Mouse (Mus musculus): Measurements from ENCODE around the gene Prkce. TPM values are rescaled to one million over a fixed set of nuclear protein-coding genes. Genes with fewer than 3 reads are reported as not detected.

Prkce gene
- polyA plus RNA-seq, 1 experiment from 2014 or later: 9.4 TPM

GRCm38 (mm10) chr17:86499359-86500045 is 331.9 kb downstream of the Prkce start:
- Histone ChIP-seq H3K27ac (peak overlapping the region; percentile 80), H3K4me3 (no peak overlapping the region), H3K36me3 (peaks cover 15% of the 10 kb centered on the region), H3K4me1 (peaks cover 22% of the 10 kb centered on the region), H3K27me3 (ENCODE audit: insufficient read depth, poor library complexity, severe bottlenecking) (no peaks in the 10 kb centered on the region), H3K9me3 (no peaks in the 10 kb centered on the region)
- WGBS: 59% methylated on average over 15 of the region's 15 CpGs
- no peak for DNase-seq (ENCODE audit: low spot score)

GRCm38 (mm10) chr17:86501393-86501792 is 333.8 kb downstream of the Prkce start:
- Histone ChIP-seq H3K27me3 (ENCODE audit: insufficient read depth, poor library complexity, severe bottlenecking) (no peaks in the 10 kb centered on the region), H3K4me1 (peaks cover 18% of the 10 kb centered on the region), H3K36me3 (peaks cover 12% of the 10 kb centered on the region), H3K9me3 (no peaks in the 10 kb centered on the region), H3K27ac (no peak overlapping the region), H3K4me3 (no peak overlapping the region)
- 80% methylated on average over 4 of the region's 4 CpGs for WGBS
- DNase-seq (ENCODE audit: low spot score): no peak

GRCm38 (mm10) chr17:86503208-86503897 is 335.8 kb downstream of the Prkce start:
- DNase-seq (ENCODE audit: low spot score): no peak
- WGBS: 82% methylated on average over 9 of the region's 9 CpGs
- Histone ChIP-seq H3K9me3 (no peaks in the 10 kb centered on the region), H3K27ac (no peak overlapping the region), H3K4me1 (peaks cover 34% of the 10 kb centered on the region), H3K36me3 (peaks cover 10% of the 10 kb centered on the region), H3K4me3 (no peak overlapping the region), H3K27me3 (ENCODE audit: insufficient read depth, poor library complexity, severe bottlenecking) (no peaks in the 10 kb centered on the region)

- 93% methylated on average over 8 of the region's 8 CpGs for WGBS
Measured at GRCm38 (mm10) chr17:86505183-86505631, 337.6 kb downstream of the Prkce start, which contains the start of gene Gm10309. Gm10309 (minus strand) TSS chr17:86505232.

GRCm38 (mm10) chr17:86506881-86507280 is 339.3 kb downstream of the Prkce start:
- DNase-seq (ENCODE audit: low spot score): no peak
- Histone ChIP-seq H3K27ac (peak overlapping the region; percentile 63), H3K4me3 (no peak overlapping the region), H3K27me3 (ENCODE audit: insufficient read depth, poor library complexity, severe bottlenecking) (no peaks in the 10 kb centered on the region), H3K4me1 (peaks cover 22% of the 10 kb centered on the region), H3K9me3 (no peaks in the 10 kb centered on the region), H3K36me3 (peaks cover 2% of the 10 kb centered on the region)
- WGBS: 67% methylated on average over 5 of the region's 5 CpGs

More at GRCm38 (mm10) chr17:86505183-86505631, 337.6 kb downstream of the Prkce start, which contains the start of gene Gm10309:
- peaks cover 4% of the 10 kb centered on the region for H3K36me3 ChIP-seq
- DNase-seq (ENCODE audit: low spot score): no peak
- no peak within 1 kb of the TSS for H3K4me3 ChIP-seq
- no peak within 1 kb of the TSS for H3K27ac ChIP-seq
- H3K4me1 ChIP-seq: peaks cover 28% of the 10 kb centered on the region
- H3K27me3 ChIP-seq (ENCODE audit: insufficient read depth, poor library complexity, severe bottlenecking): no peaks in the 10 kb centered on the region
- no peaks in the 10 kb centered on the region for H3K9me3 ChIP-seq

GRCm38 (mm10) chr17:86507342-86508211 is 340.0 kb downstream of the Prkce start:
- no peaks in the 10 kb centered on the region for H3K27me3 ChIP-seq (ENCODE audit: insufficient read depth, poor library complexity, severe bottlenecking)
- H3K4me3 ChIP-seq: no peak overlapping the region
- 68% methylated on average over 19 of the region's 19 CpGs for WGBS
- no peaks in the 10 kb centered on the region for H3K9me3 ChIP-seq
- peak overlapping the region; percentile 63 for H3K27ac ChIP-seq
- peaks cover 22% of the 10 kb centered on the region for H3K4me1 ChIP-seq
- DNase-seq (ENCODE audit: low spot score): no peak
- no peaks in the 10 kb centered on the region; the same call in none of the 2 replicates for H3K36me3 ChIP-seq

- H3K9me3 ChIP-seq: no peaks in the 10 kb centered on the region
- H3K4me3 ChIP-seq: no peak overlapping the region
- H3K27ac ChIP-seq: no peak overlapping the region
- peaks cover 21% of the 10 kb centered on the region for H3K4me1 ChIP-seq
- 82% methylated on average over 3 of the region's 3 CpGs for WGBS
- DNase-seq (ENCODE audit: low spot score): no peak
- H3K27me3 ChIP-seq (ENCODE audit: insufficient read depth, poor library complexity, severe bottlenecking): no peaks in the 10 kb centered on the region
- H3K36me3 ChIP-seq: no peaks in the 10 kb centered on the region; the same call in 1 of the 2 replicates
Measured at GRCm38 (mm10) chr17:86508212-86508490, 340.6 kb downstream of the Prkce start.

GRCm38 (mm10) chr17:86509871-86510270 is 342.3 kb downstream of the Prkce start:
- WGBS: 72% methylated on average over 5 of the region's 5 CpGs
- Histone ChIP-seq H3K27ac (no peak overlapping the region), H3K4me1 (peaks cover 27% of the 10 kb centered on the region)

GRCm38 (mm10) chr17:86514974-86515620 is 347.5 kb downstream of the Prkce start:
- H3K27me3 ChIP-seq (ENCODE audit: insufficient read depth, poor library complexity, severe bottlenecking): no peaks in the 10 kb centered on the region
- 0 out of 2 replicates have a peak, but pooled peaks cover 3% of the 10 kb centered on the region for H3K36me3 ChIP-seq
- DNase-seq (ENCODE audit: low spot score): no peak
- 71% methylated on average over 13 of the region's 13 CpGs for WGBS
- H3K4me3 ChIP-seq: no peak overlapping the region
- H3K4me1 ChIP-seq: peaks cover 20% of the 10 kb centered on the region
- no peaks in the 10 kb centered on the region for H3K9me3 ChIP-seq
- H3K27ac ChIP-seq: no peak overlapping the region

More at GRCm38 (mm10) chr17:86509871-86510270, 342.3 kb downstream of the Prkce start:
- no peak for DNase-seq (ENCODE audit: low spot score)
- H3K9me3 ChIP-seq: no peaks in the 10 kb centered on the region
- no peaks in the 10 kb centered on the region for H3K27me3 ChIP-seq (ENCODE audit: insufficient read depth, poor library complexity, severe bottlenecking)
- H3K4me3 ChIP-seq: no peak overlapping the region
- H3K36me3 ChIP-seq: no peaks in the 10 kb centered on the region; the same call in 1 of the 2 replicates

GRCm38 (mm10) chr17:86516630-86517029 is 349.0 kb downstream of the Prkce start:
- Histone ChIP-seq H3K9me3 (no peaks in the 10 kb centered on the region), H3K36me3 (0 out of 2 replicates have a peak, but pooled peaks cover 3% of the 10 kb centered on the region), H3K4me3 (no peak overlapping the region), H3K4me1 (peaks cover 18% of the 10 kb centered on the region), H3K27me3 (ENCODE audit: insufficient read depth, poor library complexity, severe bottlenecking) (no peaks in the 10 kb centered on the region), H3K27ac (no peak overlapping the region)
- DNase-seq (ENCODE audit: low spot score): no peak
- WGBS: 73% methylated on average over 5 of the region's 5 CpGs

- no peak overlapping the region for H3K4me3 ChIP-seq
- 0 out of 2 replicates have a peak, but pooled peaks cover 3% of the 10 kb centered on the region for H3K36me3 ChIP-seq
- 88% methylated on average over 7 of the region's 7 CpGs for WGBS
Measured at GRCm38 (mm10) chr17:86518604-86519003, 351.0 kb downstream of the Prkce start.

GRCm38 (mm10) chr17:86521252-86521651 is 353.7 kb downstream of the Prkce start:
- Histone ChIP-seq H3K27me3 (ENCODE audit: insufficient read depth, poor library complexity, severe bottlenecking) (no peaks in the 10 kb centered on the region), H3K4me3 (no peak overlapping the region), H3K9me3 (no peaks in the 10 kb centered on the region), H3K4me1 (peaks cover 4% of the 10 kb centered on the region), H3K27ac (no peak overlapping the region), H3K36me3 (no peaks in the 10 kb centered on the region; the same call in 1 of the 2 replicates)
- WGBS: 93% methylated on average over 11 of the region's 11 CpGs
- DNase-seq (ENCODE audit: low spot score): no peak

More at GRCm38 (mm10) chr17:86518604-86519003, 351.0 kb downstream of the Prkce start:
- Histone ChIP-seq H3K4me1 (peaks cover 17% of the 10 kb centered on the region), H3K9me3 (no peaks in the 10 kb centered on the region), H3K27me3 (ENCODE audit: insufficient read depth, poor library complexity, severe bottlenecking) (no peaks in the 10 kb centered on the region), H3K27ac (no peak overlapping the region)
- no peak for DNase-seq (ENCODE audit: low spot score)
